Mouse (Mus musculus): Measurements from ENCODE around the gene Rere.

Gene Rere

GRCm38 (mm10) chr4:150557976-150558375 lies 276.5 kb downstream of the Rere start:
- ChIA-PET POLR2A (interaction anchor here in 2 of 4 experiments (0.9 to 1.8 kb wide), 6 partner anchors 11 to 77 kb away, joined by 4 to 8 read pairs (median 5); no protein-coding TSS in a partner anchor), CTCF (no interaction called here)

DNA sequence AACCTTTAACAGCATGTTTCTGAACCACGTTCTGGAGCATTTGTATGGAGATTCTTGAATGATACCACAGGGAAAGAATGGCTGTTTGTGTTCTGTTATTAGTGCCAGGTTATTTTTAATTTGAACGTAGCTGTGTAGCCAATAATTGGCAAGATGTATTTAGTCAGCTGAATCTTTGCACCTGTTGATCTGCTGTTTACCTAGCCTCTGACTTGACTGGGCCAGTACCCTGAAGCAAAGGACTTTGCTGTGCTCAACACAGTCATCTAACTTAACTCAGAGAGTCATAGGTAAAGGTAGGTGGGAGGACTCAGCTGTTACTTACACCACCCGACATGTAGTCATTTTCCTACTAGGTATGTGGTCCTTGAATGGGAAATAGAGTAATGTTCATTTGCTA lies 278.1 kb downstream of the Rere start:
- CTCF ChIA-PET: interaction anchor here in 2 of 4 experiments (0.6 to 1.1 kb wide), 4 partner anchors 10 to 344 kb away, joined by 3 to 5 read pairs (median 4); no protein-coding TSS in a partner anchor
- POLR2A ChIA-PET: interaction anchor here in 3 of 4 experiments (0.6 to 1.2 kb wide), 5 partner anchors 9 to 35 kb away, joined by 3 to 6 read pairs (median 3); no protein-coding TSS in a partner anchor

- ChIA-PET CTCF (no interaction called here), POLR2A (no interaction called here)
Observed at GRCm38 (mm10) chr4:150563281-150563680, 281.8 kb downstream of the Rere start.

GRCm38 (mm10) chr4:150566193-150566592 lies 284.7 kb downstream of the Rere start:
- POLR2A ChIA-PET: interaction anchor here in 1 of 4 experiments (1.8 to 7.8 kb wide), 2 partner anchors 10 to 18 kb away, joined by 5 to 99 read pairs; no protein-coding TSS in a partner anchor
- CTCF ChIA-PET: no interaction called here

DNA sequence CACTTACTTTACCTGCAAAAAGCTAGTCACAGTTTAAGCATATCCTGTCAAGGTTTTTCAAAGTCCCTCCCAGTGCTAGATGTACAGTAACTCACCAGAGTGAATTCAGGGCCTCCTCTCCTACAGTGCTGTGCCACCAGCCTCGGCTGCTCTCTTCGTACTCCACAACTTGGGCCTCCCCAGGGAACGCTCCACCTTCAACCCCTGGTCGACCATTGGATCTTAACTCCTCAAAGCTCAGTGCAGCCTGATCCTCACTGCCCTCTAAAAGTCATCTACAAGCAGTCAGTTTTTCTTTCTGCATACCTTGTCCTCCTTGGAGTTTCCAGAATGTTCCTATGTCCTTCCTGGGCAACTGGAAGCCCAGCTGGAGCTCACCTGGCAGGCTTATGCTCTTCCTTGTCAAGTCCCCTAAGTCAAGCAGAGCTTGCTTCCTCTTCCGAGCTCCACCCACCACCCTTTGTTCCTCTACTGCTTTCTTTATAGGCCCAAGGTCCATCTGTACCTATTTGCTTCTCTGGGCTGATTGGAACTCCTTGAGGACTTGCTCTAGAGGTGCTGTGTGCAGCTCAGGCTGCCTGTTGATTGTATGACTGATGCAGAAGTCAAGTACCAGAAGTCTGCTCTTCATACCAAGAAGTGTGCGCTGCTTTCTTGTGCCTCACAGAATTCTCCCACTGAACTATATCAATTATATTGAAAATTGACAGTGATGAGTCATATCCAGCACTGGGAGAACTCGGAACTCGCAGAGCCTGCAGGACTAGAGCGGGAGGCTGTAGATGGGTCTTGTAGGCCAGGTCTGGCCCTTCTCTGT lies 287.1 kb downstream of the Rere start:
- POLR2A ChIA-PET: interaction anchor here in 3 of 4 experiments (0.6 to 7.8 kb wide), 28 partner anchors 8 to 321 kb away, joined by 3 to 99 read pairs (median 4); no protein-coding TSS in a partner anchor
- CTCF ChIA-PET: interaction anchor here in 2 of 4 experiments (0.5 to 1.8 kb wide), 10 partner anchors 11 to 1060 kb away, joined by 3 to 5 read pairs (median 3); no protein-coding TSS in a partner anchor

DNA sequence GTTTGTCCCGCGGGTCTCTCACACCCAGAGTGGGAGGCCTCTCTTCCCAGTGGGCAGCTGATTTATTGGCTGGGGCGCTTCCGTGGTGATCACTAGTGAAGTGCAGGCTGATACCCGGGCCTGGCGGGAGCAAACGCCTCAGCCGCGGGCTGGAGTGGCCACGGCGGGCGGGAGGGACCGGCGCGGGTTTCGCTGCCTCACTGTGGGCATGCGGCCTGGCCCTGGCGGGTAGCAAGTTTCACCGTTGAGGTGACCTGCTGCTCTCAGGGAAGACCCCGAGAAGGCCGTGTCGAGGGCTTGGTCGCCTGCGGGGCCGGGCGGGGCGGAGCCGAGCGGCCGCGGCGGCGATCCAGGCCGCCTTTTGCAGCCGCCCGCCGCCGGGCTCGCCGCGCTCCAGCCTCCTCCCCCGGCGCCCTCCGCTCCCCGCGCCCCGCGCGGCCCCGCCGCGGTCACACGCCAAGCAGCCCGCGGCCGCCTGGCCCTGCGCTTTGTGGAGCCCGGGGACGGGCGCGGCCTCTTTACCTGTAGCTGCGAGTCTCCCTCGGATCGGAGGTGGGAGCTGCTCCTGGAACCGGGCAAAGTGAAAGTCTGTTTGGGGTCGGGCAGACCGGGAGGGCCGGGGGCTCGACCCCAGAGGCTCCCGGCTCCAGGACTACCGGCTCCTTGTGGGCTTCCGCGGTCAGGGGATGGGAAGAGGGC lies 287.8 kb downstream of the Rere start:
- ChIA-PET POLR2A (interaction anchor here (0.6 to 7.8 kb wide), 33 partner anchors 8 to 322 kb away, joined by 3 to 99 read pairs (median 4); no protein-coding TSS in a partner anchor), CTCF (interaction anchor here in 3 of 4 experiments (0.7 to 1.8 kb wide), 3 partner anchors 18 to 94 kb away, joined by 3 to 4 read pairs (median 3); no protein-coding TSS in a partner anchor)

- ChIA-PET CTCF (interaction anchor here in 3 of 4 experiments (0.6 to 1.8 kb wide), 3 partner anchors 55 to 253 kb away, joined by 3 to 4 read pairs (median 3); no protein-coding TSS in a partner anchor), POLR2A (interaction anchor here in 3 of 4 experiments (0.6 to 7.8 kb wide), 17 partner anchors 10 to 483 kb away, joined by 3 to 99 read pairs (median 3); partner anchors contain the start of genes Gpr157 (in 1 of the 3) and Rere (in 1 of the 3))
Observed at GRCm38 (mm10) chr4:150569834-150570571, 288.6 kb downstream of the Rere start.

DNA sequence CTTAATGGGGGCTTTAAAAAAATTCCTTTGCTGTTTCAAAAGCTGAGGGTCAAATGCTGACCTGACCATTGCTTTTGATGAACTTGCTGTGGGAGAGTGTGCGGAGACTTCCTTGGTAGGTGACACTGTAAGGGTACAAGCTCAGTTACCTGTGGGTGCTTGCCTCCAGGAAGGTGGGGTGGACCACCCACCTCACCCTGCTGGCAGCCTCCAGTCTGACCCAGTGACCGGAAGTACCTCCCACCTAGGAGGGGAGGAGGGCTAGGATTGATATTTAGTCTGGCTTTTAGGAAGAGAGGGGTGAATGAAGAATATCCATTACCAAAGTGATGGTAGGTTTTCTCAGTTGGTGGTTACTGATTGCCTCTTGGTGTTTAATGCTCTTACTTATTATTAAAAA lies 289.3 kb downstream of the Rere start:
- ChIA-PET CTCF (no interaction called here), POLR2A (interaction anchor here in 2 of 4 experiments (0.6 to 7.8 kb wide), 10 partner anchors 13 to 331 kb away, joined by 3 to 99 read pairs (median 3); partner anchors contain the start of gene Rere (in 1 of the 2))

DNA sequence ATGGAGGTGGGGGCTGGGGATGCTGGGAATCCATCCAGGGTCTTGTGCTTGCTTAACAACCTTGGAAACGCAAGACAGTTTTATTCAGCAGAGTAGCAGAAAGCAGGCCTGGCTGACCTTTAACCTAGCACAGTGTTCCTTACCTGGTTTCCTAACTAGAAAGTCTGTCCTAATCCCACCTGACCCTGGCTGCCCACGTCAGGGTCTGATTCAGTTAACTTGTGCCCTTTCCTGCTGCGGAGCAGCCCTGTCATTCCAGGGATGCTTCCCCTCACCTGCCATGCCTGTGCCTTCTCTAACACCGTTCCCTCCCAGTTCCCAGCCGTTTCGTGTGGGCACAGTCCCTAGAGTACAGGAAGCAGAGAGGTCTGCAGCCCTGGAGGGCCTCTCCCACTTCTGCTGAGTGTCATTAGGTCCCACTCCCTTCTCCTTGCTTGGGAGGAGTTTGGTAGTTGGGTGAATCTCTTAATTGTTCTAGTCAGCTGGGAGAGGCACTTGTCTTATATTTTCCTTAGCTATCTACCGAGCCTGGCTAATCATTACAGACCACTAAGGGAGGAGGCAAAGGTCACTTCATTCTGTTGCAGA lies 290.8 kb downstream of the Rere start:
- CTCF ChIA-PET: interaction anchor here in 1 of 4 experiments (1.0 kb wide), 1 partner anchor 329 kb away, joined by 3 read pairs; no protein-coding TSS in a partner anchor
- POLR2A ChIA-PET: interaction anchor here in 2 of 4 experiments (0.5 to 7.8 kb wide), 2 partner anchors 12 to 346 kb away, joined by 3 to 99 read pairs; no protein-coding TSS in a partner anchor

GRCm38 (mm10) chr4:150572938-150573337 lies 291.5 kb downstream of the Rere start:
- POLR2A ChIA-PET: interaction anchor here in 1 of 4 experiments (7.8 kb wide), 1 partner anchor 11 kb away, joined by 99 read pairs; no protein-coding TSS in a partner anchor
- CTCF ChIA-PET: interaction anchor here in 1 of 4 experiments (1.0 kb wide), 1 partner anchor 329 kb away, joined by 3 read pairs; no protein-coding TSS in a partner anchor

- POLR2A ChIA-PET: interaction anchor here in 3 of 4 experiments (0.6 to 1.9 kb wide), 8 partner anchors 12 to 533 kb away, joined by 3 to 5 read pairs (median 3); no protein-coding TSS in a partner anchor
- CTCF ChIA-PET: no interaction called here
Observed at GRCm38 (mm10) chr4:150575363-150576092, 294.1 kb downstream of the Rere start.

GRCm38 (mm10) chr4:150576339-150576738 lies 294.9 kb downstream of the Rere start:
- CTCF ChIA-PET: no interaction called here
- POLR2A ChIA-PET: interaction anchor here in 2 of 4 experiments (0.6 to 1.9 kb wide), 7 partner anchors 8 to 532 kb away, joined by 3 to 6 read pairs (median 4); no protein-coding TSS in a partner anchor

GRCm38 (mm10) chr4:150578021-150578420 lies 296.6 kb downstream of the Rere start:
- POLR2A ChIA-PET: interaction anchor here in 2 of 4 experiments (0.7 to 13.5 kb wide), 10 partner anchors 8 to 801 kb away, joined by 3 to 99 read pairs (median 6); no protein-coding TSS in a partner anchor

GRCm38 (mm10) chr4:150581931-150582723 lies 300.7 kb downstream of the Rere start:
- CTCF ChIA-PET: interaction anchor here in 3 of 4 experiments (0.5 to 0.7 kb wide), 5 partner anchors 35 to 1046 kb away, joined by 3 to 8 read pairs (median 3); no protein-coding TSS in a partner anchor
- POLR2A ChIA-PET: interaction anchor here (0.5 to 13.5 kb wide), 11 partner anchors 8 to 495 kb away, joined by 3 to 99 read pairs (median 4); no protein-coding TSS in a partner anchor

More at GRCm38 (mm10) chr4:150578021-150578420, 296.6 kb downstream of the Rere start:
- CTCF ChIA-PET: no interaction called here

- POLR2A ChIA-PET: interaction anchor here in 2 of 4 experiments (0.9 to 13.5 kb wide), 6 partner anchors 7 to 161 kb away, joined by 3 to 99 read pairs (median 4); no protein-coding TSS in a partner anchor
- CTCF ChIA-PET: interaction anchor here in 1 of 4 experiments (0.7 kb wide), 1 partner anchor 341 kb away, joined by 3 read pairs; no protein-coding TSS in a partner anchor
Observed at GRCm38 (mm10) chr4:150582966-150583776, 301.7 kb downstream of the Rere start.

All from embryonic stem cell, embryonic (primary cell).